Mouse (Mus musculus) forebrain, embryonic 11.5 days (tissue): ENCODE measurements at regions not wholly inside any gene's neighbourhood (a gene's known extent, or its start where the extent isn't known, plus 50 kb on each side); places are given as distances from the start of the nearest gene placed in this dataset.
A peak's percentile ranks its signal among the peaks of the same experiment; 100 is the strongest.

Experiments used
- ATAC-seq: fragments of 200-750 bp; cut with Nextera tagmentation; replicated peaks from 2 replicates; pipeline ENCODE4 v1.8.0; 2017; ENCODE audit warnings: moderate TSS enrichment; ENCODE audit not compliant: low FRiP score
- DNase-seq: peaks from one replicate; pipeline ENCODE4 v3.0.0-alpha.2; 2017; ENCODE audit warnings: low spot score
- H3K27ac ChIP-seq: fragments of 300-500 bp; sonication (generic); 2 replicates; pipeline ENCODE4 v1.5.1; 2014; ENCODE audit warnings: low read depth, low read length
- H3K27me3 ChIP-seq: fragments of 300-500 bp; sonication (generic); 2 replicates; pipeline ENCODE4 v1.6.1; 2014; ENCODE audit warnings: mild to moderate bottlenecking, low read length, mixed read lengths; ENCODE audit not compliant: control insufficient read depth, insufficient read depth
- H3K36me3 ChIP-seq: fragments of 300-500 bp; sonication (generic); 2 replicates; pipeline ENCODE4 v1.6.1; 2014; ENCODE audit warnings: mild to moderate bottlenecking, low read length, moderate library complexity, mixed read lengths; ENCODE audit not compliant: control insufficient read depth, insufficient read depth
- H3K4me1 ChIP-seq: fragments of 300-500 bp; sonication (generic); replicated peaks from 2 replicates; pipeline ENCODE4 v1.6.1; 2014; ENCODE audit warnings: low read length, mixed read lengths; ENCODE audit not compliant: control insufficient read depth, insufficient read depth
- H3K4me2 ChIP-seq: fragments of 300-500 bp; sonication (generic); 2 replicates; pipeline ENCODE4 v1.6.1; 2014; ENCODE audit warnings: low read depth, mild to moderate bottlenecking, low read length, moderate library complexity, mixed read lengths; ENCODE audit not compliant: severe bottlenecking
- H3K4me3 ChIP-seq: fragments of 300-500 bp; sonication (generic); 2 replicates; pipeline ENCODE4 v1.5.1; 2014; ENCODE audit warnings: low read depth, low read length
- H3K9ac ChIP-seq: fragments of 300-500 bp; sonication (generic); 2 replicates; pipeline ENCODE4 v1.6.1; 2014; ENCODE audit warnings: low read length
- H3K9me3 ChIP-seq: fragments of 300-500 bp; sonication (generic); 2 replicates; pipeline ENCODE4 v1.6.1; 2016; ENCODE audit warnings: low read length, mixed read lengths; ENCODE audit not compliant: control insufficient read depth
- WGBS: fragments of 180-500 bp; shearing (Covaris S2); extraction: QIAGEN DNeasy Blood & Tissue Kit; methylation state at CpG from one replicate; pipeline ENCODE4 v1.1.7; 2014; 5-methylcytosine and 5-hydroxymethylcytosine counted together

DNA sequence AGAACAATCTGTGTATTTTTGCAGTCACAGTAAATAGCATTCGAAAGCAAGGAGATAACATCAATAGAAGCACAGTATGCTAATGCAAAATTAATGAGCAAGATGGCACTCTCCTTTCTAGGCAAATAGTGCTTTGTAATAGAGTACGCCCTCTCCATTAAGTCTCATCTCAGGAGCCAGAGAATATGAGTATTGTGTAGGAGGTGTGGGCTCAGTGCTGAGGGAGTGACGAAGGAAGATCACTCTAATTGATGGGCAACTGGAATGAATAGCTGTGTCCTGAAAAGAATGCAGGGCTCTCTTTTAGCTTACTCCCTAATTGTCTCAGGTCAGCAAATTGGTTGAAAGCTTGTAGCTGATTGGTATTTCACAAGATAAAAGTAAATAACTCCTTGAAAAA lies 590.1 kb upstream of the Nrp1 start:
- Histone ChIP-seq H3K4me2 (no peak overlapping the region), H3K9me3 (no peaks in the 10 kb centered on the region), H3K27me3 (no peaks in the 10 kb centered on the region), H3K27ac (no peak overlapping the region), H3K36me3 (no peaks in the 10 kb centered on the region), H3K4me1 (0 out of 2 replicates have a peak, but pooled peaks cover 2% of the 10 kb centered on the region), H3K4me3 (no peak overlapping the region), H3K9ac (no peak overlapping the region)
- WGBS: 25% methylated on average over 3 of the region's 3 CpGs
- DNase-seq: no peak
- ATAC-seq: peak; percentile 81

GRCm38 (mm10) chr8:127769651-127770050 lies 588.8 kb upstream of the Nrp1 start:
- H3K4me2 ChIP-seq: no peak overlapping the region
- H3K9me3 ChIP-seq: no peaks in the 10 kb centered on the region
- H3K27me3 ChIP-seq: no peaks in the 10 kb centered on the region
- no peak overlapping the region for H3K4me3 ChIP-seq
- ATAC-seq (no peak), DNase-seq (no peak)
- no peak overlapping the region for H3K9ac ChIP-seq
- H3K27ac ChIP-seq: no peak overlapping the region
- 0 out of 2 replicates have a peak, but pooled peaks cover 2% of the 10 kb centered on the region for H3K4me1 ChIP-seq
- 91% methylated on average over 1 of the region's 1 CpGs for WGBS
- H3K36me3 ChIP-seq: no peaks in the 10 kb centered on the region

DNA sequence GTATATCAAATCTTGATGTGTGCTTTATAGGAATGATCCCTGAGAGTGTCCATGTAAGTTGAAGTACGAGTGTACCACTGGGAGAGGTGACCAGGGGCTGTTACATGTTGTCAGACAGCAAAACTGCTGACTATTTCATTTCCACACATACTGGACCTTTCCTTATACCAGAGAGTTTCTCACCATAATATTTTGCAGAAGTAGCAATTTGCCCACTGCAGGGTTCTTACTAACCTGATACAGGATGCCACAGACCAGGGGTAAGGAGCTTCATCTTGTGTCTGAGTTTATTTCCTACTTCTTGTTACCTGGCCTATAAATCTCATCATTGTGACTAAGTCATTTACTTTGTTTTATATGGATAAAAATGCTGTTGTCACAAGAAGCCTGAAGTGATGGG lies 586.6 kb upstream of the Nrp1 start:
- 86% methylated on average over 1 of the region's 1 CpGs for WGBS
- DNase-seq: no peak
- Histone ChIP-seq H3K9me3 (no peaks in the 10 kb centered on the region), H3K4me3 (no peak overlapping the region), H3K36me3 (no peaks in the 10 kb centered on the region), H3K4me1 (peaks cover 7% of the 10 kb centered on the region; the same call in 1 of the 2 replicates), H3K27ac (no peak overlapping the region), H3K4me2 (no peak overlapping the region), H3K27me3 (no peaks in the 10 kb centered on the region), H3K9ac (no peak overlapping the region)
- ATAC-seq: no peak

DNA sequence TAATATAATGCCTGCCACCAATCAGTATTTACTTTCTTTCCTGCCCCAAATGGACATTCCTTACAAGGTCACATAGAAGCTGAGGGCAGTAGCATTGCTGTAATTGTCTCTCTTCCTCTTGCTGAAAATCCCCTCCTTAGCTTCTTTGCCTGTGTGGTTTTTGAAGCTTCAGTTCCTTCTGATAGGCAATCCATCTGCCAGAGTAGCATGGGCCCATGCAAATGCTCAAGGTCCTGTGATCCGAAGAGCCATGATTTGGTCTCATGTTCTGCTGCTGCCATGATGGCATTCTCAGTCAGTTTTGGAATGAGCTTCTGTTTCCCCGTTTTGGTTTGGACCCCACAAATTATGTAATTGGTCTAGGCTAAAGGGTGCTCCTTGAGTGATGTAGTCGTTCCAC lies 586.0 kb upstream of the Nrp1 start:
- H3K36me3 ChIP-seq: no peaks in the 10 kb centered on the region
- ATAC-seq (no peak), DNase-seq (no peak)
- H3K4me3 ChIP-seq: no peak overlapping the region
- H3K4me1 ChIP-seq: peaks cover 7% of the 10 kb centered on the region; the same call in 1 of the 2 replicates
- H3K27ac ChIP-seq: no peak overlapping the region
- WGBS: 92% methylated on average over 3 of the region's 3 CpGs
- H3K4me2 ChIP-seq: no peak overlapping the region
- H3K9me3 ChIP-seq: no peaks in the 10 kb centered on the region
- H3K27me3 ChIP-seq: no peaks in the 10 kb centered on the region
- H3K9ac ChIP-seq: no peak overlapping the region

DNA sequence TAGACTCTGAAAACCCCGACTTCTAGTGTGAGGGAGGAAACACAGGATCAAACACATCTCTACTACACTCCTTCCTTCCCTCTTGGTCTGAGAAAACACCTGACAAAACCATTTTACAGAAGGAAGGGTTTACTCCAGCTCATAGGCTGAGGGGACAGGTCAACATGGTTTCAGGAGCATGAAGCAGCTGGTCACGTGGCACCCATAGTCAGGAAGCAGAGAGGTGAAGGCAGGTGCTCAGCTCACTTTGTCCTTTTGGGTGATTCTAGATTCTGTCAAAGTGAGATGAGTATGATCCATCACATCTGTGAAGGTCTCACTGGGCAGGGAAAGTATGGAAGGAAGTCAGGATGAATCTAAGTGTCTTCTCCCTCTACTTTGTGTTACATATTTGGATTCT lies 585.5 kb upstream of the Nrp1 start:
- Histone ChIP-seq H3K4me2 (no peak overlapping the region), H3K4me1 (peaks cover 5% of the 10 kb centered on the region; the same call in 1 of the 2 replicates), H3K4me3 (no peak overlapping the region), H3K9ac (no peak overlapping the region), H3K36me3 (no peaks in the 10 kb centered on the region), H3K27ac (no peak overlapping the region), H3K27me3 (no peaks in the 10 kb centered on the region), H3K9me3 (no peaks in the 10 kb centered on the region)
- ATAC-seq (no peak), DNase-seq (no peak)
- WGBS: 90% methylated on average over 2 of the region's 2 CpGs

DNA sequence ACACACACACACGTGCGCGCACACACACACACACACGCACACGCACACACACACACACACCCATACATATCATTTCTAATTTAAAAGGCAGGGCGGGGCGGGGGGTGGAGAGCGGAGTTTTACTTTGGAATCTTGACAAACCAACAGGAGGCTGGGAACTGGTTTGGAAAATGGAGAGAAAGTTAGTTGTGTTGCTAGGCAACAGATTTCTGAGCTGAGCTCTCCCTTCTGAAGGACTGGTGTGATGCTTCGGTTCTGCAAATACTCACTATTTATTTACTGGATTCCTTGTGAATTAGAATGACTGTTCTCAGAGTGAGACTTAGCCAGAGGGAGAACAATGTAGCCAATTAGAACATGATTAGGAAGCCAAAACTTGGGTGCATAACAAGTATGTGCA lies 583.8 kb upstream of the Nrp1 start:
- ATAC-seq (0 out of 2 replicates have a peak, but pooled peaks have one; percentile 22), DNase-seq (no peak)

DNA sequence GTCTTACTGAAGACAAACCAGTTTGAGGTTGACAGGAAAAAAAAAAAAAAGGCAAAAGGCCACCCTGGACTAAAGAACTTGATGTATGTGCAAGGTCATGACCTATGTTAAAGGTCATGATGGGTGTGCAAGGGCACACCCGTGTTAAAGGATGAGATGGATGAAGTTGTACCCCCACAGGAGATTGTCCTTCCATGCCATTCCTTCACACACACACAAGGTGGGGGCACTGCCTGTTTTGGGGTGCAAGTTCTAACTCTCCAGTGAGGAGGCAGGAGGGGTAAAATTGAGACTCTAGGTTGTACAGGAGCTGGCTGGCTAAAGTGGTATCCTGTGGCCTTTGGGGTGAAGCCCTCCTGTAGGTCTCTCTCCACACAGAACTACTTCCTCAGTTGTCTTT lies 583.2 kb upstream of the Nrp1 start:
- H3K4me3 ChIP-seq: no peak overlapping the region
- H3K36me3 ChIP-seq: no peaks in the 10 kb centered on the region
- no peaks in the 10 kb centered on the region for H3K9me3 ChIP-seq
- WGBS: 8% methylated on average over 1 of the region's 1 CpGs
- H3K27ac ChIP-seq: peak overlapping the region; percentile 21; the same call in 1 of the 2 replicates
- no peaks in the 10 kb centered on the region for H3K27me3 ChIP-seq
- H3K9ac ChIP-seq: no peak overlapping the region
- no peak for DNase-seq
- H3K4me1 ChIP-seq: peaks cover 10% of the 10 kb centered on the region; the same call in 1 of the 2 replicates
- no peak for ATAC-seq
- H3K4me2 ChIP-seq: no peak overlapping the region

More for the DNA sequence above, 583.8 kb upstream of the Nrp1 start:
- Histone ChIP-seq H3K27me3 (no peaks in the 10 kb centered on the region), H3K4me2 (no peak overlapping the region), H3K27ac (no peak overlapping the region), H3K9me3 (no peaks in the 10 kb centered on the region), H3K36me3 (no peaks in the 10 kb centered on the region), H3K4me1 (peaks cover 10% of the 10 kb centered on the region; the same call in 1 of the 2 replicates), H3K9ac (no peak overlapping the region), H3K4me3 (no peak overlapping the region)
- 79% methylated on average over 9 of the region's 9 CpGs for WGBS

DNA sequence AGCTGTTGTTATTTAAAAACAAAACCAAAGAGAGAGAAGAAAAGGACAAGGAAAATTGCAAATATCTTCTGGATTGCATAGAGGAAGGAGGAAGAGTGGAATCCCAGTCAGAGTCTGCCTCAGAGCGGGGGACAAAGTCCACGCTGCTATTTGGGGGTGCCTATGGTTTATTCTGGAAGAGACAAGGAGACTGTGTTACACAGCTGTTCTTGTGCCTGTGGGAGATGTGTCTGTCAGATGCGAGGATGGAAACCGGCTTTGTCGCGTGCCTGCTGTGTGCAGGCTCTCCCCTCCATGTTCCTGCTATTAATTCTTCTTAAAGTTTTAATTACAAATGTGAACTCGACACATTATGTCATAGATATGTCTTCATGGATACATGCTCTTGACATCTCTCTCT lies 582.7 kb upstream of the Nrp1 start:
- no peak overlapping the region for H3K4me2 ChIP-seq
- H3K9ac ChIP-seq: no peak overlapping the region
- H3K4me3 ChIP-seq: no peak overlapping the region
- peaks cover 10% of the 10 kb centered on the region; the same call in 1 of the 2 replicates for H3K4me1 ChIP-seq
- DNase-seq: no peak
- H3K27ac ChIP-seq: no peak overlapping the region
- H3K36me3 ChIP-seq: no peaks in the 10 kb centered on the region
- ATAC-seq: no peak
- no peaks in the 10 kb centered on the region for H3K27me3 ChIP-seq
- WGBS: 24% methylated on average over 7 of the region's 7 CpGs
- no peaks in the 10 kb centered on the region for H3K9me3 ChIP-seq

GRCm38 (mm10) chr8:127778352-127779020 lies 579.9 kb upstream of the Nrp1 start:
- Histone ChIP-seq H3K4me2 (no peak overlapping the region), H3K27me3 (no peaks in the 10 kb centered on the region), H3K36me3 (no peaks in the 10 kb centered on the region), H3K9me3 (no peaks in the 10 kb centered on the region), H3K4me3 (no peak overlapping the region), H3K4me1 (peaks cover 10% of the 10 kb centered on the region; the same call in 1 of the 2 replicates), H3K9ac (no peak overlapping the region), H3K27ac (no peak overlapping the region)
- DNase-seq (no peak), ATAC-seq (no peak)
- 74% methylated on average over 4 of the region's 4 CpGs for WGBS
